Mouse (Mus musculus) midbrain, postnatal 0 days (tissue): ENCODE measurements around the gene Arrdc4. TPM values are rescaled to one million over a fixed set of nuclear protein-coding genes. Genes with fewer than 3 reads are reported as not detected.

Source experiments
- ATAC-seq: fragments of 200-750 bp; cut with Nextera tagmentation; 2 replicates; pipeline ENCODE4 v1.8.0; 2017; ENCODE audit warnings: moderate number of reproducible peaks, mild to moderate bottlenecking, moderate TSS enrichment, moderate library complexity; ENCODE audit not compliant: low FRiP score
- DNase-seq: peaks from one replicate; pipeline ENCODE4 v3.0.0-alpha.2; 2015; ENCODE audit warnings: low spot score
- H3K27ac ChIP-seq: fragments of 300-500 bp; sonication (generic); 2 replicates; pipeline ENCODE4 v1.5.1; 2014; ENCODE audit warnings: low read depth, mild to moderate bottlenecking, low read length, mixed read lengths
- H3K27me3 ChIP-seq: fragments of 300-500 bp; sonication (generic); 2 replicates; pipeline ENCODE4 v1.6.1; 2014; ENCODE audit warnings: low read length, control low read depth, mixed read lengths; ENCODE audit not compliant: insufficient read depth
- H3K36me3 ChIP-seq: fragments of 300-500 bp; sonication (generic); 2 replicates; pipeline ENCODE4 v1.6.1; 2014; ENCODE audit warnings: low read length, control low read depth, mixed read lengths; ENCODE audit not compliant: insufficient read depth
- H3K4me1 ChIP-seq: fragments of 300-500 bp; sonication (generic); 2 replicates; pipeline ENCODE4 v1.6.1; 2014; ENCODE audit warnings: mild to moderate bottlenecking, control low read depth, antibody characterized with exemption, low read length, mixed read lengths; ENCODE audit not compliant: insufficient read depth
- H3K4me2 ChIP-seq: fragments of 300-500 bp; sonication (generic); 2 replicates; pipeline ENCODE4 v1.6.1; 2014; ENCODE audit warnings: low read depth, mild to moderate bottlenecking, low read length, mixed read lengths; ENCODE audit not compliant: poor library complexity, severe bottlenecking
- H3K4me3 ChIP-seq: fragments of 300-500 bp; sonication (generic); 2 replicates; pipeline ENCODE4 v1.5.1; 2014; ENCODE audit warnings: low read depth, mild to moderate bottlenecking, low read length, moderate library complexity
- H3K9ac ChIP-seq: fragments of 300-500 bp; sonication (generic); replicated peaks from 2 replicates; pipeline ENCODE4 v1.6.1; 2014; ENCODE audit warnings: mild to moderate bottlenecking, low read length, moderate library complexity, mixed read lengths; ENCODE audit not compliant: poor library complexity, severe bottlenecking
- H3K9me3 ChIP-seq: fragments of 300-500 bp; sonication (generic); 2 replicates; pipeline ENCODE4 v1.6.1; 2016; ENCODE audit warnings: low read length, control low read depth
- CTCF ChIP-seq: IDR thresholded peaks from 2 replicates; pipeline ENCODE4 v1.5.1; 2016; ENCODE audit warnings: antibody characterized with exemption, mild to moderate bottlenecking
- WGBS: fragments of 180-500 bp; shearing (Covaris S2); extraction: QIAGEN DNeasy Blood & Tissue Kit; methylation state at CpG from one replicate; pipeline ENCODE4 v1.1.7; 2014; 5-methylcytosine and 5-hydroxymethylcytosine counted together
- polyA plus RNA-seq: library from polyadenylated mRNA; unstranded; fragments of >200 nt; fragmentation: Nextera tagmentation; extraction: Ambion mirVana; gene quantifications from 2 replicates; pipeline ENCODE4 v1.2.1, GENCODE M21; 2015
- total RNA-seq: library from RNA; depleted of rRNA; stranded (reverse); fragments of >200 nt; gene quantifications from 2 replicates; pipeline ENCODE4 v1.2.3, GENCODE M21; 2014

Gene Arrdc4
- total and polyA plus RNA-seq, 2 experiments from 2014 or later: 54.3 to 57.2 TPM

- no peak for ATAC-seq
- DNase-seq: no peak
- H3K4me2 ChIP-seq: no peak overlapping the region
- no peak for TF ChIP-seq CTCF
- no peak overlapping the region for H3K27ac ChIP-seq
- no peaks in the 10 kb centered on the region for H3K9me3 ChIP-seq
- no peaks in the 10 kb centered on the region for H3K36me3 ChIP-seq
- H3K9ac ChIP-seq: no peak overlapping the region
- H3K4me1 ChIP-seq: no peaks in the 10 kb centered on the region
- no peaks in the 10 kb centered on the region for H3K27me3 ChIP-seq
- WGBS: 85% methylated on average over 3 of the region's 3 CpGs
- H3K4me3 ChIP-seq: no peak overlapping the region
Measured at GRCm38 (mm10) chr7:68708563-68709318, 40.3 kb downstream of the Arrdc4 start.

GRCm38 (mm10) chr7:68705162-68705561, 43.9 kb downstream of the Arrdc4 start:
- WGBS: 93% methylated on average over 7 of the region's 7 CpGs
- no peaks in the 10 kb centered on the region for H3K36me3 ChIP-seq
- H3K4me2 ChIP-seq: no peak overlapping the region
- H3K27me3 ChIP-seq: no peaks in the 10 kb centered on the region
- no peak for ATAC-seq
- no peak overlapping the region for H3K4me3 ChIP-seq
- H3K27ac ChIP-seq: no peak overlapping the region
- no peak overlapping the region for H3K9ac ChIP-seq
- peak; percentile 48 for TF ChIP-seq CTCF
- DNase-seq: no peak
- H3K9me3 ChIP-seq: no peaks in the 10 kb centered on the region
- H3K4me1 ChIP-seq: no peaks in the 10 kb centered on the region

GRCm38 (mm10) chr7:68697313-68697712, 51.7 kb downstream of the Arrdc4 start:
- no peak overlapping the region for H3K4me2 ChIP-seq
- no peaks in the 10 kb centered on the region for H3K9me3 ChIP-seq
- TF ChIP-seq CTCF: no peak
- ATAC-seq (no peak), DNase-seq (no peak)
- 93% methylated on average over 3 of the region's 3 CpGs for WGBS
- no peaks in the 10 kb centered on the region for H3K27me3 ChIP-seq
- no peak overlapping the region for H3K9ac ChIP-seq
- H3K36me3 ChIP-seq: no peaks in the 10 kb centered on the region
- H3K27ac ChIP-seq: no peak overlapping the region
- H3K4me3 ChIP-seq: no peak overlapping the region
- H3K4me1 ChIP-seq: no peaks in the 10 kb centered on the region

- ATAC-seq (no peak), DNase-seq (no peak)
- Histone ChIP-seq H3K4me1 (no peaks in the 10 kb centered on the region), H3K36me3 (no peaks in the 10 kb centered on the region), H3K27ac (no peak overlapping the region), H3K4me2 (no peak overlapping the region), H3K27me3 (no peaks in the 10 kb centered on the region), H3K4me3 (no peak overlapping the region), H3K9ac (no peak overlapping the region), H3K9me3 (no peaks in the 10 kb centered on the region)
- TF ChIP-seq CTCF: no peak
- 77% methylated on average over 6 of the region's 6 CpGs for WGBS
Measured at GRCm38 (mm10) chr7:68696908-68697307, 52.1 kb downstream of the Arrdc4 start.

- DNase-seq: no peak
- Histone ChIP-seq H3K4me3 (no peak overlapping the region), H3K27ac (no peak overlapping the region), H3K9ac (no peak overlapping the region), H3K36me3 (no peaks in the 10 kb centered on the region), H3K4me2 (no peak overlapping the region), H3K4me1 (no peaks in the 10 kb centered on the region), H3K9me3 (no peaks in the 10 kb centered on the region), H3K27me3 (no peaks in the 10 kb centered on the region)
- WGBS: 80% methylated on average over 5 of the region's 5 CpGs
- TF ChIP-seq CTCF: no peak
- ATAC-seq: no peak
Measured at GRCm38 (mm10) chr7:68696446-68696845, 52.6 kb downstream of the Arrdc4 start.

- no peak for TF ChIP-seq CTCF
- DNase-seq (no peak), ATAC-seq (no peak)
- Histone ChIP-seq H3K4me1 (no peaks in the 10 kb centered on the region), H3K4me2 (no peak overlapping the region), H3K9me3 (no peaks in the 10 kb centered on the region), H3K9ac (no peak overlapping the region), H3K27ac (no peak overlapping the region), H3K36me3 (no peaks in the 10 kb centered on the region), H3K27me3 (no peaks in the 10 kb centered on the region), H3K4me3 (no peak overlapping the region)
- 59% methylated on average over 4 of the region's 4 CpGs for WGBS
Measured at GRCm38 (mm10) chr7:68692731-68693130, 56.3 kb downstream of the Arrdc4 start.
